Mouse (Mus musculus): Measurements from ENCODE around the gene Pcsk6.
"Not testable (repeated sequence)": the region's sequence is repeated elsewhere in the genome, so short reads cannot be mapped to it uniquely, and the experiment has no call there.

DNA sequence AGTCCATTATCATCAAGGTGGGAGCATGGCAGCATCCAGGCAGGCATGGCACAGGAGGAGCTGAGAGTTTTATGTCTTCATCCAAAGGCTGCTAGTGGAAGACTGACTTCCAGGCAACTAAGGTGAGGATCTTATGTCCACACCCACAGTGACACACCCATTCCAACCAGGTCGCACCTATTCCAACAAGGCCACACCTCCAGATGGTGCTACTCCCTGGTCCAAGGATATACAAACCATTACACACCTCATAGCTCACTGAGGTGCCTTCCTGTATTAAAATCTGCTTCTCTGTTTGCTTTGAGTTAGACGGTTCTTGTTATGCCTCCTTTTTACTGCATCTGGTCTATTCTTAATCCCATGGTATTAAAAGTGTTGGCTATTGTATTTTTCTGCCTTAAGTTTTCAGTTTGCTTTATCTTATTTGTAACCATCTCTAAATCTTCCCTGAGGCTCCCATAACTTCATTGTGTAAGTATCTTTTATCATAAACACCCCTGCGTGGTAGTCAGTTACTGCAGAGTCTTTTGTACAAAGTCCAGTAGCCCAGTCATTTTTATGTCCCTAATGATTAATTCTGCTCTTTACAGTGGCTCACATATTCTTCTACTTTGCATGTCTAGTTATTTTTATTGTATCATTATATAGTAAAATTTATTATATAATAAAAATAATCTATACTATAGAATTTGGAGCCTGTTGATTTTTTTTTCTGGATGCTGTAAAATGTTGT lies 72.9 kb downstream of the Pcsk6 start:
- TF ChIP-seq CTCF (IDR thresholded peaks at IDR 0.05; ENCODE audit: extremely low read depth, insufficient read depth, insufficient read length, insufficient replicate concordance); POLR2A (IDR thresholded peaks at IDR 0.05; ENCODE audit: low read depth, low read length): not testable (repeated sequence)
